Mouse (Mus musculus) hindbrain, embryonic 16.5 days (tissue): ENCODE data around the gene Adcy5. TPM values are rescaled to one million over a fixed set of nuclear protein-coding genes. Genes with fewer than 3 reads are reported as not detected.
A peak's percentile ranks its signal among the peaks of the same experiment; 100 is the strongest.

Source experiments
- ATAC-seq: fragments of 200-750 bp; cut with Nextera tagmentation; 2 replicates; pipeline ENCODE4 v1.8.0; 2017; ENCODE audit warnings: moderate TSS enrichment, moderate library complexity
- H3K27ac ChIP-seq: fragments of 300-500 bp; sonication (generic); 2 replicates; pipeline ENCODE4 v1.5.1; 2014; ENCODE audit warnings: low read depth, mild to moderate bottlenecking, control low read depth, low read length, moderate library complexity
- H3K27me3 ChIP-seq: fragments of 300-500 bp; sonication (generic); replicated peaks from 2 replicates; pipeline ENCODE4 v1.6.1; 2014; ENCODE audit warnings: low read length; ENCODE audit not compliant: control insufficient read depth, insufficient read depth
- H3K36me3 ChIP-seq: fragments of 300-500 bp; sonication (generic); 2 replicates; pipeline ENCODE4 v1.6.1; 2014; ENCODE audit warnings: mild to moderate bottlenecking, low read length, moderate library complexity, mixed read lengths; ENCODE audit not compliant: control insufficient read depth, insufficient read depth
- H3K4me1 ChIP-seq: fragments of 300-500 bp; sonication (generic); 2 replicates; pipeline ENCODE4 v1.6.1; 2014; ENCODE audit warnings: low read depth, low read length; ENCODE audit not compliant: control insufficient read depth, insufficient read depth
- H3K4me2 ChIP-seq: fragments of 300-500 bp; sonication (generic); 2 replicates; pipeline ENCODE4 v1.6.1; 2014; ENCODE audit warnings: mild to moderate bottlenecking, low read length, control low read depth, moderate library complexity
- H3K4me3 ChIP-seq: fragments of 300-500 bp; sonication (generic); 2 replicates; pipeline ENCODE4 v1.5.1; 2014; ENCODE audit warnings: mild to moderate bottlenecking, low read length, control low read depth, moderate library complexity
- H3K9ac ChIP-seq: fragments of 300-500 bp; sonication (generic); 2 replicates; pipeline ENCODE4 v1.6.1; 2014; ENCODE audit warnings: low read depth, mild to moderate bottlenecking, control low read depth, low read length, moderate library complexity
- H3K9me3 ChIP-seq: fragments of 300-500 bp; sonication (generic); 2 replicates; pipeline ENCODE4 v1.6.1; 2014; ENCODE audit warnings: mild to moderate bottlenecking, low read length, moderate library complexity; ENCODE audit not compliant: control insufficient read depth
- WGBS: fragments of 180-500 bp; shearing (Covaris S2); extraction: QIAGEN DNeasy Blood & Tissue Kit; methylation state at CpG from one replicate; pipeline ENCODE4 v1.1.7; 2014; 5-methylcytosine and 5-hydroxymethylcytosine counted together
- polyA plus RNA-seq: library from polyadenylated mRNA; unstranded; fragments of >200 nt; fragmentation: Nextera tagmentation; extraction: Ambion mirVana; gene quantifications from 2 replicates; pipeline ENCODE4 v1.2.1, GENCODE M21; 2015

The Adcy5 gene
- polyA plus RNA-seq, 1 experiment from 2014 or later, result 7.2 TPM

- Histone ChIP-seq H3K4me1 (no peaks in the 10 kb centered on the region), H3K4me3 (no peak overlapping the region), H3K4me2 (no peak overlapping the region), H3K27me3 (no peaks in the 10 kb centered on the region), H3K9ac (no peak overlapping the region), H3K9me3 (no peaks in the 10 kb centered on the region), H3K36me3 (peaks cover 10% of the 10 kb centered on the region), H3K27ac (no peak overlapping the region)
- 93% methylated on average over 2 of the region's 2 CpGs for WGBS
- ATAC-seq, result no peak
Observed at GRCm38 (mm10) chr16:35306631-35307030, 152.0 kb downstream of the Adcy5 start.

- WGBS, result 91% methylated on average over 2 of the region's 2 CpGs
- no peaks in the 10 kb centered on the region for H3K9me3 ChIP-seq
- peaks cover 10% of the 10 kb centered on the region for H3K36me3 ChIP-seq
- H3K27ac ChIP-seq, result no peak overlapping the region
- no peak overlapping the region for H3K4me3 ChIP-seq
- no peaks in the 10 kb centered on the region; the same call in 1 of the 2 replicates for H3K4me1 ChIP-seq
- H3K9ac ChIP-seq, result no peak overlapping the region
- no peak for ATAC-seq
- no peak overlapping the region for H3K4me2 ChIP-seq
- no peaks in the 10 kb centered on the region for H3K27me3 ChIP-seq
Observed at GRCm38 (mm10) chr16:35307331-35307730, 152.7 kb downstream of the Adcy5 start.

- no peak overlapping the region for H3K4me3 ChIP-seq
- H3K27ac ChIP-seq, result no peak overlapping the region
- ATAC-seq, result no peak
- no peak overlapping the region for H3K9ac ChIP-seq
- no peaks in the 10 kb centered on the region; the same call in 1 of the 2 replicates for H3K4me1 ChIP-seq
- H3K4me2 ChIP-seq, result no peak overlapping the region
- WGBS, result 87% methylated on average over 6 of the region's 6 CpGs
- peaks cover 12% of the 10 kb centered on the region for H3K36me3 ChIP-seq
- H3K9me3 ChIP-seq, result no peaks in the 10 kb centered on the region
- H3K27me3 ChIP-seq, result no peaks in the 10 kb centered on the region
Observed at GRCm38 (mm10) chr16:35308016-35308415, 153.3 kb downstream of the Adcy5 start.

- no peaks in the 10 kb centered on the region for H3K9me3 ChIP-seq
- H3K4me1 ChIP-seq, result no peaks in the 10 kb centered on the region; the same call in 1 of the 2 replicates
- WGBS, result 93% methylated on average over 6 of the region's 6 CpGs
- peaks cover 12% of the 10 kb centered on the region; the same call in 1 of the 2 replicates for H3K36me3 ChIP-seq
- no peak for ATAC-seq
- no peak overlapping the region for H3K4me2 ChIP-seq
- H3K9ac ChIP-seq, result no peak overlapping the region
- H3K27ac ChIP-seq, result no peak overlapping the region
- no peak overlapping the region for H3K4me3 ChIP-seq
- no peaks in the 10 kb centered on the region for H3K27me3 ChIP-seq
Observed at GRCm38 (mm10) chr16:35308486-35309143, 153.9 kb downstream of the Adcy5 start.

GRCm38 (mm10) chr16:35309634-35310033 is 155.0 kb downstream of the Adcy5 start:
- Histone ChIP-seq H3K4me2 (no peak overlapping the region), H3K4me3 (no peak overlapping the region), H3K9me3 (no peaks in the 10 kb centered on the region), H3K27ac (no peak overlapping the region), H3K9ac (no peak overlapping the region), H3K4me1 (no peaks in the 10 kb centered on the region; the same call in 1 of the 2 replicates), H3K36me3 (peaks cover 9% of the 10 kb centered on the region; the same call in 1 of the 2 replicates), H3K27me3 (no peaks in the 10 kb centered on the region)
- WGBS, result 77% methylated on average over 4 of the region's 4 CpGs
- no peak; the same call in 1 of the 2 replicates for ATAC-seq

GRCm38 (mm10) chr16:35310551-35311110 is 156.0 kb downstream of the Adcy5 start:
- Histone ChIP-seq H3K4me3 (no peak overlapping the region), H3K4me2 (no peak overlapping the region), H3K27me3 (no peaks in the 10 kb centered on the region), H3K36me3 (peaks cover 7% of the 10 kb centered on the region; the same call in 1 of the 2 replicates), H3K9me3 (no peaks in the 10 kb centered on the region), H3K4me1 (no peaks in the 10 kb centered on the region; the same call in 1 of the 2 replicates), H3K27ac (no peak overlapping the region), H3K9ac (no peak overlapping the region)
- WGBS, result 59% methylated on average over 2 of the region's 2 CpGs
- ATAC-seq, result no peak

GRCm38 (mm10) chr16:35311586-35311985 is 156.9 kb downstream of the Adcy5 start:
- Histone ChIP-seq H3K9ac (no peak overlapping the region), H3K36me3 (peaks cover 7% of the 10 kb centered on the region; the same call in 1 of the 2 replicates), H3K27me3 (no peaks in the 10 kb centered on the region), H3K27ac (no peak overlapping the region), H3K4me1 (no peaks in the 10 kb centered on the region; the same call in 1 of the 2 replicates), H3K4me3 (no peak overlapping the region), H3K4me2 (no peak overlapping the region), H3K9me3 (no peaks in the 10 kb centered on the region)
- WGBS, result 43% methylated on average over 8 of the region's 8 CpGs
- peak; percentile 54; the same call in 1 of the 2 replicates for ATAC-seq

GRCm38 (mm10) chr16:35315496-35315895 is 160.8 kb downstream of the Adcy5 start:
- H3K36me3 ChIP-seq, result peaks cover 7% of the 10 kb centered on the region; the same call in 1 of the 2 replicates
- no peak overlapping the region for H3K27ac ChIP-seq
- peaks cover 2% of the 10 kb centered on the region for H3K4me1 ChIP-seq
- H3K4me3 ChIP-seq, result no peak overlapping the region
- 42% methylated on average over 3 of the region's 3 CpGs for WGBS
- H3K9ac ChIP-seq, result no peak overlapping the region
- H3K4me2 ChIP-seq, result no peak overlapping the region
- H3K27me3 ChIP-seq, result no peaks in the 10 kb centered on the region
- H3K9me3 ChIP-seq, result no peaks in the 10 kb centered on the region
- no peak for ATAC-seq

- Histone ChIP-seq H3K9me3 (no peaks in the 10 kb centered on the region), H3K9ac (no peak overlapping the region), H3K36me3 (peaks cover 7% of the 10 kb centered on the region; the same call in 1 of the 2 replicates), H3K4me3 (no peak overlapping the region), H3K27me3 (no peaks in the 10 kb centered on the region), H3K27ac (no peak overlapping the region), H3K4me2 (no peak overlapping the region), H3K4me1 (peaks cover 2% of the 10 kb centered on the region)
- no peak for ATAC-seq
Observed at GRCm38 (mm10) chr16:35316856-35317264, 162.2 kb downstream of the Adcy5 start.
